Mouse (Mus musculus) stomach, postnatal 0 days (tissue): Measurements from ENCODE around the gene Hspa12b.

Experiments
- CTCF ChIP-seq: IDR thresholded peaks from 2 replicates; pipeline ENCODE4 v1.5.1; 2016; ENCODE audit warnings: antibody characterized with exemption, low read depth, mild to moderate bottlenecking, moderate library complexity
- EP300 ChIP-seq: optimal IDR thresholded peaks from 2 replicates; pipeline ENCODE3; 2016; ENCODE audit warnings: antibody characterized with exemption

DNA sequence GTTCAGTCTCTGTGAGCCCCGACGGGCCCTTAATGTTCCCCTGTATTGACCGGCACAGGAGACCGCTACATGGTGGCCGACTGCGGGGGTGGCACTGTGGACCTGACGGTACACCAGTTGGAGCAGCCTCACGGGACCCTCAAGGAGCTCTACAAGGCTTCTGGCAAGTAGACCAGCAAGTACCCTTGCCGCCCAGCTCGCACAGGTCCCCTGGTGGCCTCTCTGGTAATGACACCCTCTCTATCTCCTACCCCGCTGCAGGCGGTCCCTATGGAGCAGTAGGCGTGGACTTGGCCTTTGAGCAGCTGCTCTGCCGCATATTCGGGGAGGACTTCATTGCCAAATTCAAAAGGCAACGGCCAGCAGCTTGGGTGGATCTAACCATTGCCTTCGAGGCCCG, 15.5 kb downstream of the Hspa12b start:
- TF ChIP-seq CTCF (peak; percentile 82), EP300 (no peak)
